Mouse (Mus musculus) right cerebral cortex, postnatal 36 days (tissue): ENCODE results near the gene St6gal1.
A peak's percentile ranks its signal among the peaks of the same experiment; 100 is the strongest.
"Not testable (repeated sequence)": the region's sequence is repeated elsewhere in the genome, so short reads cannot be mapped to it uniquely, and the experiment has no call there.

Experiments used
- DNase-seq, 2 experiments: peaks; one replicate each; pipeline ENCODE4 v3.0.0; 2022; ENCODE audit warnings: low spot score in 2 of 2, mixed read lengths in 1 of 2

The St6gal1 gene

GRCm38 (mm10) chr16:23224671-23225068 is at the start of gene St6gal1:
TSS of gene St6gal1 (plus strand) at chr16:23224740.
- DNase-seq: peak; percentile 53

- DNase-seq: no peak
Measured at GRCm38 (mm10) chr16:23174855-23175254, 49.7 kb upstream of the St6gal1 start.

DNA sequence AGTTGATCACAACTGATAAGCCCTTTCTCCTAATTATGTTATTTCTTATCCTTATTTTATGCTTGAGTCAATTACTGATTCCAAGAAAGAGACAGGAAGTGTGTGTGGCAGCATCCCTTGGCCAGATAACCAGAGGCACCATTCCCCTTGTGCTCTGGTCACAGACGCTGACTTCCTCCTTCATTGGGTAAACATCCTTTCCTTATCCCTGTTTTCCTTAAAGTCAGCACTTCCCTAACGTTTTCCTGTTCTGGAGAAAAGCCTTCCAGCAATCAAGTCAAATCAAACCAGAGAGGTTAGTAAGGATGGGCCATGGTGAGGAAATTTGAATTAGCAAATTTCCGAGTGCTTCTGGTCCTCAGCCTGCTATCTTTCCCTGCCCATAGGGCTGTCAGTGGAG is 48.6 kb upstream of the St6gal1 start:
- no peak for DNase-seq

DNA sequence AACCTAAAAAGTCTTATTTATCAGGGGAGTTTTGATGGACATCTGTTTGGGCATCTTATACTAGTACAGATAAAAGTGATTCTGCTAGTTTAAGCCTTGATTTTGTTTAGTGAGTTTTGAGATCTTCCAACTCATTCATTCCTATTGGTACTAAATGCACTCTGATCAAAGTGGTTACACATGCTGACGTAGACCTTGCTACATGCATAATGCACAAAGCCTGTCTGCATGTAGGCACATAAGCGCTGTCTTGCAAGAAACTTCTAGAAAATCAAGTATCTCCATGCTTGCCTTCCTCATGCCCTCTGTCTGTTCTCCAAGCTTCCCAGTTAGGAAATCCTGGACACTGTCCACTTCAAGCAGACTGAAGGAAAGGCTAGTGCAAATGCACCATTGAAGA is 46.7 kb upstream of the St6gal1 start:
- no peak for DNase-seq

- no peak for DNase-seq
Measured at GRCm38 (mm10) chr16:23178796-23179195, 45.7 kb upstream of the St6gal1 start.

DNA sequence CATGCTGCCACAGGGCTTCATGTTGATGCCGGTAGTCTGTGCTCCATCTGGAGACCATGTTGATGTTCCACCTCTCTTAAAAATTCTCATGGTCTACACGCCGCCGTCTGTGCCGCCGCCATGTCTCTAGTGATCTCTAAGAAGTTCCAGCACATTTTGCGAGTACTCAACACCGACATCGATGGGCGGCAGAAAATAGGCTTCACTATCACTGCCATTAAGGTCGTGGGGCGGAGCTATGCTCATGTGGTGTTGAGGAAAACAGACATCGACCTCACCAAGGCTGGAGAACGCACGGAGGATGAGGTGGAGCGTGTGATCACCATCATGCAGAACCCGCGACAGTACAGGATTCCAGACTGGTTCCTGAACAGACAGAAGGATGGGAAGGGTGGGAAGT is 45.1 kb upstream of the St6gal1 start:
- not testable (repeated sequence) for DNase-seq

- no peak for DNase-seq
Measured at GRCm38 (mm10) chr16:23181054-23181453, 43.5 kb upstream of the St6gal1 start.

DNA sequence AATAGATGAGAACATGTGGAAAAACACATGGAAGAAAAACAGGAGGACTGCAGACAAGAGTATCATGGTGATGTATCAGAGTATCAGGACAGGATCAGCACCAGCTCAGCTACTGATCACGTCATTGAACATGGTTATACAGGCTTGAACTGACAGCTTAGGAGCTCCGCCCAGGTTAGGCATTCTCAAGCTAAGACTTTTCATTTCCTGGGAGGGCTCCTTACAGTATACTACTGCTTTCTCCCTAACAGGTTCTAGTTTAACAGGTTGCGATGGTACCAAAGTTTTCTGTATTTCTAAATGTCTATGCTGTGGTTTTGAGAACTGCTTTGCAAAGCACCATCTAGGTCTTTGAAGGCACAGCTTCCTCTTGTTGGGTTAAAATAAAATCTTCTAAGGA is 43.1 kb upstream of the St6gal1 start:
- no peak for DNase-seq

DNA sequence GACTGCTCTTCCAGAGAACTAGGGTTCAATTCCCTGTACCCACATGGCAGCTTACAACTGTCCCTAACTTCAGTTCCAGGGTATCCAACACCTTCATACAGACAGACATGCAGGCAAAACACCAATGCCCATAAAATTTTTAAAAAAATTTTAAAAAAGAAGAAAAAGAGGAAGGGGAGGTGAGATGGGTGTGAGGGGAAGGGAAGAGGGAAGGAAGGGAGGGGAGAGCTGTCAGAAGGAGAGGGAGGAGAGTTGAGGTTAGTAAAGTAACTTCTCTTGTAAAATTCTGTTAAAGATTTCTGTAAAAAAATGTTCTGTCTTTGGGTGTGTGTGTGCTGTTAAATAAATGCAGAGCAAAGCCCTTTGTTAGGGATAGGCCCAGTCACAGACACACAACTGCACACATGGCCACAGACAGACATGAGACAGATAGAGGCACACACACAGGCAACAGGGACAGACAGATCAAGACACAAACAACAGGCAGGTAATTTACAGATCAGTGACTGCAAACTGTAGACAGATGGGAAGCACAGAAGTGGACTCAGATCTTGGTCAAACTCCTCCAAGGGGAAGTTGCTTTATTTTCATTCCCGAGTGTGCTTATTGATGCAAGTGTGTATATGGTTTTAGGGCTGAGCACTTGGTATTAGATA is 42.5 kb upstream of the St6gal1 start:
- DNase-seq: no peak

- no peak for DNase-seq
Measured at GRCm38 (mm10) chr16:23185824-23186223, 38.7 kb upstream of the St6gal1 start.

DNA sequence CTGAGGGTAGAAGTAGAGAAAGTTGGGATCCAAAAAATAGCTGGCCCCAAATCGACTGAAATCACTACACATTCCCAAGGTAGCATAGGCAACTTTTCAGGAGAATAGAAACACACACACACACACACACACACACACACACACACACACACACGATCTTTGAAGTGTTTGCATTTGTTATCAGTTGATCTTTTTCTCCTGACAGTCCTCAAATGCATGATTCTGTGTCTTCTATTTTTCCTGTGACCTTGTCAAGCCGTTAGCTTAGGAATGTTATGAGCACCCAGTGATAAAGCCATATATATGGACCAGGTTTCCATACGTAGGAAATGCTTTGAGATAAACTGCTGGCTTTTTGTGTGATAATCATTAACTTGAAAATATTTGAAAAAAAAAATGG is 38.1 kb upstream of the St6gal1 start:
- DNase-seq: no peak

GRCm38 (mm10) chr16:23187983-23188382 is 36.6 kb upstream of the St6gal1 start:
- no peak for DNase-seq

- no peak for DNase-seq
Measured at GRCm38 (mm10) chr16:23189612-23190011, 34.9 kb upstream of the St6gal1 start.

GRCm38 (mm10) chr16:23191560-23192242 is 32.8 kb upstream of the St6gal1 start:
- DNase-seq: no peak

DNA sequence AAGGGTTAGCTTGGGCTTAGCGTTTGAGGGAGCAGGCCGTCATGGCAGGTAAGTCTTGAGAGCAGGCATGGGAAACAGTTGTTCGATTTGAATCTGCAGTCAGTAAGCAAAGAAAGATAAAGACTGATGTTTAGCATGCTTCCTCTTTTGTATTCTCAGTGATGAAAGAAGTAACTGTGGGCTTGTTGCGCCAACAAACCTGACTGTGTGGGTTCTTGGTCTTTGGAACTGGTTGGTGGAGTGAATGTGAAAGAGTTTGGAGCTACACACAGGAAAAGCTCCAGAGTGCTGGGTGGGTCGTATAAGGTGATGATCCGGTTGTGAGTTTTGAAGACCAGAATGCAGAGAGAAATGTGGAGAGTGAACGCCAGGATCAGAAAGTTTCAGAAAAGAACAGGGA is 28.9 kb upstream of the St6gal1 start:
- no peak for DNase-seq

DNA sequence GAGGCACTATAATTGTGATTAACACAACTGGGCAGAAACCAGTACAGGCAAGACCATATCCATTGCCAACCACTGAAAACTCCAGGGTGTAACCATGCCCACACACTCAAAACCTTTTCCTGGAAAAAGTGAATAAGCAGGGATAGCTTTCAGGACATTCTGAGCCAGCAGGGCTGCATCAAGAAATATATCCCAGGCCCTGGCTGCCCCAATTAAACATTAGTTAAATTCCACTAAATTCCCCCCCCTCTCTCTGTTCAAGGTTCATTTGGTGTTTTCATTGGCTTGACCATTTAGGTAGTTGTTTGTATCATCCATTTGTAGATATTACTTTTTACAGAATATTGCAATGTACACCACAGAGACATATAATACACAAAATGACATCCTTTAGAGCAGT is 28.2 kb upstream of the St6gal1 start:
- no peak for DNase-seq

- DNase-seq: no peak
Measured at GRCm38 (mm10) chr16:23196791-23197190, 27.7 kb upstream of the St6gal1 start.

GRCm38 (mm10) chr16:23201498-23201897 is 23.0 kb upstream of the St6gal1 start:
- no peak for DNase-seq

DNA sequence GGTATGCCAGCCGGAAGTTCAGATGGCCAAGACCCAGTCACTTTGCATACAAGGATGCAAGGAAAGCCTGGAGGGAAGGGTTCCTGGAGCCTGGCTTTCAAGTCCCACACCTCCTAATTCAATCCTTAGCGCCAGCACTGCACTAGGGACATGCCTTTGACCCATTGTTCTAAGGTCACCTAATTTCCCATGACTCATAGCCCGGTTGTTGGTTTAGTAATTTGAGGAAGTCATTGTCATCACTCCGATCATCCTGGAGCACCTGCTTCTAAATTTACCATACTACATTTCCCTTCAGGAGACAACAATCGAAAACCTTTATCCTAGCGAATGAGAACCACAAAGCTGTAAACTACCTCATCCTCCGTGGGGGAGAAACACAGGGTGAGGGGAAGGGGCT is 10.2 kb upstream of the St6gal1 start:
- DNase-seq: no peak

GRCm38 (mm10) chr16:23215241-23215900 is 9.2 kb upstream of the St6gal1 start:
- DNase-seq: no peak

DNA sequence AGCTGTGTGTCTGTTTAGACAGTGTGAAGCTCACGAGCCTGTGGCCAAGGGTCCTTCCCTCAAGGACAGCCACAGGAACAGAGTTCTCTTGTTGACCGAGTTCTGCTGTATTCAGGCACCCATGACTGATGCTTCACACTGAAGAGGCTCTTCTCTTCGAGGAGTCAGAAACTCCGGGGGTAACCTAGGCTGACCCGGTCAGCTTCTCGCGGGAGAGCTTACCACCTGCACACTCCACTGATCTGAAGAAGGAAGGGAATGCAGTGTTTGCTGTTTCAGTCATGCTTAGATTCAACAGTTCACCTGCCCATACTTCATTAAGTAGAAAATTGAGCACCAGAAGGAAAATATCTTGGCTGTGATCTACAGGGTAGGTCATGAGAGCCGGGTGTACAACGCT is 8.2 kb upstream of the St6gal1 start:
- no peak for DNase-seq

DNA sequence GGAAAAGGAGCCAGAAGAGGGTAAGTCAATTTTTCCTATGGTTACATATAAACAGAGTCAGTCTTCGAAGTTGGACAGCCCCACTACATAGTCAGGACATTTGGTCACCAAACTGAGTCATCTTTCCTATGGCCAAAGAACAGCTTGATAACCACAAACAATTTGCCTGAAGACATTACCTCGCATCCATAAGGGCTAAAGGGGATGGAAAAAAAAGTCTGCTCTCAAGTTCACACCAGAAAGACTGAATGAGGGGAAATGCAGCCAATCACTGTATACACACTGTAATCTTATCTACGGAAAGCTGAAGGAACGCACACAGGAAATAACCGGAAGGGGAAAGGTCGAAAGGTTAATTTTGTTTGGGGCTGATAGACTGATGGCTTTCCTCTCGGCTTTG is 6.2 kb upstream of the St6gal1 start:
- no peak for DNase-seq
